Mouse (Mus musculus): Measurements from ENCODE around the gene Camkmt. TPM values are rescaled to one million over a fixed set of nuclear protein-coding genes. Genes with fewer than 3 reads are reported as not detected.
A peak's percentile ranks its signal among the peaks of the same experiment; 100 is the strongest.

Camkmt gene
- polyA plus RNA-seq, 1 experiment from 2014 or later: 11.4 TPM

- no peak overlapping the region for H3K4me2 ChIP-seq (ENCODE audit: low read depth, severe bottlenecking)
- H3K36me3 ChIP-seq (ENCODE audit: control insufficient read depth, insufficient read depth, low read length): no peaks in the 10 kb centered on the region
- H3K4me3 ChIP-seq (ENCODE audit: low read depth, low read length): no peak overlapping the region
Observed at GRCm38 (mm10) chr17:85190128-85190435, 99.7 kb downstream of the Camkmt start.

GRCm38 (mm10) chr17:85193294-85193693 is 102.9 kb downstream of the Camkmt start:
- Histone ChIP-seq H3K27ac (replicated peaks; ENCODE audit: low read depth, low read length) (no peak overlapping the region), H3K9ac (ENCODE audit: low read length) (no peak overlapping the region), H3K4me2 (ENCODE audit: low read depth, severe bottlenecking) (no peak overlapping the region), H3K4me3 (ENCODE audit: low read depth, low read length) (no peak overlapping the region), H3K4me1 (ENCODE audit: control insufficient read depth, insufficient read depth, low read length) (no peaks in the 10 kb centered on the region), H3K36me3 (ENCODE audit: control insufficient read depth, insufficient read depth, low read length) (no peaks in the 10 kb centered on the region), H3K27me3 (ENCODE audit: control insufficient read depth, insufficient read depth, low read length) (no peaks in the 10 kb centered on the region), H3K9me3 (ENCODE audit: control insufficient read depth, low read length) (no peaks in the 10 kb centered on the region; the same call in 1 of the 2 replicates)
- ATAC-seq (ENCODE audit: insufficient number of reproducible peaks, low FRiP score, low TSS enrichment, low read depth) (no peak), DNase-seq (ENCODE audit: low spot score) (no peak)
- 70% methylated on average over 11 of the region's 11 CpGs for WGBS

More at GRCm38 (mm10) chr17:85190128-85190435, 99.7 kb downstream of the Camkmt start:
- no peak for ATAC-seq (ENCODE audit: insufficient number of reproducible peaks, low FRiP score, low TSS enrichment, low read depth)
- DNase-seq (ENCODE audit: low spot score): no peak
- WGBS: 15% methylated on average over 7 of the region's 7 CpGs
- Histone ChIP-seq H3K27me3 (ENCODE audit: control insufficient read depth, insufficient read depth, low read length) (no peaks in the 10 kb centered on the region), H3K9me3 (ENCODE audit: control insufficient read depth, low read length) (no peaks in the 10 kb centered on the region), H3K27ac (replicated peaks; ENCODE audit: low read depth, low read length) (no peak overlapping the region), H3K9ac (ENCODE audit: low read length) (no peak overlapping the region), H3K4me1 (ENCODE audit: control insufficient read depth, insufficient read depth, low read length) (no peaks in the 10 kb centered on the region)

GRCm38 (mm10) chr17:85198781-85199180 is 108.4 kb downstream of the Camkmt start:
- no peak for ATAC-seq (ENCODE audit: insufficient number of reproducible peaks, low FRiP score, low TSS enrichment, low read depth)
- H3K9me3 ChIP-seq (ENCODE audit: control insufficient read depth, low read length): no peaks in the 10 kb centered on the region; the same call in 1 of the 2 replicates
- no peaks in the 10 kb centered on the region for H3K4me1 ChIP-seq (ENCODE audit: control insufficient read depth, insufficient read depth, low read length)
- no peak overlapping the region for H3K27ac ChIP-seq (replicated peaks; ENCODE audit: low read depth, low read length)
- no peaks in the 10 kb centered on the region for H3K27me3 ChIP-seq (ENCODE audit: control insufficient read depth, insufficient read depth, low read length)
- 91% methylated on average over 15 of the region's 15 CpGs for WGBS
- H3K9ac ChIP-seq (ENCODE audit: low read length): no peak overlapping the region
- no peak overlapping the region for H3K4me2 ChIP-seq (ENCODE audit: low read depth, severe bottlenecking)
- H3K36me3 ChIP-seq (ENCODE audit: control insufficient read depth, insufficient read depth, low read length): no peaks in the 10 kb centered on the region
- no peak for DNase-seq (ENCODE audit: low spot score)
- no peak overlapping the region for H3K4me3 ChIP-seq (ENCODE audit: low read depth, low read length)

GRCm38 (mm10) chr17:85199321-85199720 is 109.0 kb downstream of the Camkmt start:
- H3K9ac ChIP-seq (ENCODE audit: low read length): no peak overlapping the region
- no peak overlapping the region for H3K4me3 ChIP-seq (ENCODE audit: low read depth, low read length)
- H3K4me1 ChIP-seq (ENCODE audit: control insufficient read depth, insufficient read depth, low read length): no peaks in the 10 kb centered on the region
- ATAC-seq (ENCODE audit: insufficient number of reproducible peaks, low FRiP score, low TSS enrichment, low read depth) (no peak), DNase-seq (ENCODE audit: low spot score) (no peak)
- H3K4me2 ChIP-seq (ENCODE audit: low read depth, severe bottlenecking): no peak overlapping the region
- 89% methylated on average over 11 of the region's 11 CpGs for WGBS
- no peaks in the 10 kb centered on the region for H3K27me3 ChIP-seq (ENCODE audit: control insufficient read depth, insufficient read depth, low read length)
- H3K9me3 ChIP-seq (ENCODE audit: control insufficient read depth, low read length): no peaks in the 10 kb centered on the region; the same call in 1 of the 2 replicates
- H3K27ac ChIP-seq (replicated peaks; ENCODE audit: low read depth, low read length): no peak overlapping the region
- H3K36me3 ChIP-seq (ENCODE audit: control insufficient read depth, insufficient read depth, low read length): no peaks in the 10 kb centered on the region

GRCm38 (mm10) chr17:85218054-85218453 is 127.7 kb downstream of the Camkmt start:
- ATAC-seq (ENCODE audit: insufficient number of reproducible peaks, low FRiP score, low TSS enrichment, low read depth) (no peak), DNase-seq (ENCODE audit: low spot score) (no peak)
- Histone ChIP-seq H3K27me3 (ENCODE audit: control insufficient read depth, insufficient read depth, low read length) (no peaks in the 10 kb centered on the region), H3K4me3 (ENCODE audit: low read depth, low read length) (no peak overlapping the region), H3K9me3 (ENCODE audit: control insufficient read depth, low read length) (no peaks in the 10 kb centered on the region), H3K27ac (replicated peaks; ENCODE audit: low read depth, low read length) (no peak overlapping the region), H3K4me2 (ENCODE audit: low read depth, severe bottlenecking) (no peak overlapping the region), H3K9ac (ENCODE audit: low read length) (no peak overlapping the region), H3K4me1 (ENCODE audit: control insufficient read depth, insufficient read depth, low read length) (no peaks in the 10 kb centered on the region), H3K36me3 (ENCODE audit: control insufficient read depth, insufficient read depth, low read length) (no peaks in the 10 kb centered on the region)
- WGBS: 81% methylated on average over 5 of the region's 5 CpGs

GRCm38 (mm10) chr17:85242109-85242508 is 151.8 kb downstream of the Camkmt start:
- H3K4me2 ChIP-seq (ENCODE audit: low read depth, severe bottlenecking): no peak overlapping the region
- no peak for DNase-seq (ENCODE audit: low spot score)
- 83% methylated on average over 7 of the region's 7 CpGs for WGBS

GRCm38 (mm10) chr17:85248962-85249361 is 158.6 kb downstream of the Camkmt start:
- no peak overlapping the region for H3K4me3 ChIP-seq (ENCODE audit: low read depth, low read length)
- H3K9ac ChIP-seq (ENCODE audit: low read length): no peak overlapping the region
- no peaks in the 10 kb centered on the region for H3K36me3 ChIP-seq (ENCODE audit: control insufficient read depth, insufficient read depth, low read length)
- no peak for ATAC-seq (ENCODE audit: insufficient number of reproducible peaks, low FRiP score, low TSS enrichment, low read depth)
- no peaks in the 10 kb centered on the region for H3K4me1 ChIP-seq (ENCODE audit: control insufficient read depth, insufficient read depth, low read length)
- WGBS: 80% methylated on average over 5 of the region's 5 CpGs
- DNase-seq (ENCODE audit: low spot score): no peak
- no peaks in the 10 kb centered on the region for H3K9me3 ChIP-seq (ENCODE audit: control insufficient read depth, low read length)
- no peaks in the 10 kb centered on the region for H3K27me3 ChIP-seq (ENCODE audit: control insufficient read depth, insufficient read depth, low read length)
- no peak overlapping the region for H3K27ac ChIP-seq (replicated peaks; ENCODE audit: low read depth, low read length)
- H3K4me2 ChIP-seq (ENCODE audit: low read depth, severe bottlenecking): no peak overlapping the region

More at GRCm38 (mm10) chr17:85242109-85242508, 151.8 kb downstream of the Camkmt start:
- no peak overlapping the region for H3K9ac ChIP-seq (ENCODE audit: low read length)
- H3K36me3 ChIP-seq (ENCODE audit: control insufficient read depth, insufficient read depth, low read length): no peaks in the 10 kb centered on the region
- H3K4me1 ChIP-seq (ENCODE audit: control insufficient read depth, insufficient read depth, low read length): no peaks in the 10 kb centered on the region
- no peak for ATAC-seq (ENCODE audit: insufficient number of reproducible peaks, low FRiP score, low TSS enrichment, low read depth)
- H3K27me3 ChIP-seq (ENCODE audit: control insufficient read depth, insufficient read depth, low read length): no peaks in the 10 kb centered on the region
- H3K4me3 ChIP-seq (ENCODE audit: low read depth, low read length): no peak overlapping the region
- no peak overlapping the region for H3K27ac ChIP-seq (replicated peaks; ENCODE audit: low read depth, low read length)
- no peaks in the 10 kb centered on the region for H3K9me3 ChIP-seq (ENCODE audit: control insufficient read depth, low read length)

- no peak overlapping the region for H3K4me3 ChIP-seq (ENCODE audit: low read depth, low read length)
- no peak overlapping the region for H3K9ac ChIP-seq (ENCODE audit: low read length)
- no peaks in the 10 kb centered on the region for H3K4me1 ChIP-seq (ENCODE audit: control insufficient read depth, insufficient read depth, low read length)
- no peak overlapping the region for H3K27ac ChIP-seq (replicated peaks; ENCODE audit: low read depth, low read length)
- H3K27me3 ChIP-seq (ENCODE audit: control insufficient read depth, insufficient read depth, low read length): no peaks in the 10 kb centered on the region
- H3K36me3 ChIP-seq (ENCODE audit: control insufficient read depth, insufficient read depth, low read length): no peaks in the 10 kb centered on the region
- DNase-seq (ENCODE audit: low spot score) (no peak), ATAC-seq (ENCODE audit: insufficient number of reproducible peaks, low FRiP score, low TSS enrichment, low read depth) (no peak)
- WGBS: 54% methylated on average over 7 of the region's 7 CpGs
- no peak overlapping the region for H3K4me2 ChIP-seq (ENCODE audit: low read depth, severe bottlenecking)
- H3K9me3 ChIP-seq (ENCODE audit: control insufficient read depth, low read length): no peaks in the 10 kb centered on the region
Observed at GRCm38 (mm10) chr17:85249744-85250143, 159.4 kb downstream of the Camkmt start.

- H3K27ac ChIP-seq (replicated peaks; ENCODE audit: low read depth, low read length): no peak overlapping the region
- no peaks in the 10 kb centered on the region for H3K27me3 ChIP-seq (ENCODE audit: control insufficient read depth, insufficient read depth, low read length)
- DNase-seq (ENCODE audit: low spot score): peak; percentile 28
- no peaks in the 10 kb centered on the region for H3K4me1 ChIP-seq (ENCODE audit: control insufficient read depth, insufficient read depth, low read length)
- WGBS: 19% methylated on average over 9 of the region's 9 CpGs
- no peak for ATAC-seq (ENCODE audit: insufficient number of reproducible peaks, low FRiP score, low TSS enrichment, low read depth)
- 0 out of 2 replicates have a peak overlapping the region, but pooled peaks have one; percentile 1 for H3K4me2 ChIP-seq (ENCODE audit: low read depth, severe bottlenecking)
- no peak overlapping the region for H3K9ac ChIP-seq (ENCODE audit: low read length)
- H3K9me3 ChIP-seq (ENCODE audit: control insufficient read depth, low read length): no peaks in the 10 kb centered on the region
- H3K36me3 ChIP-seq (ENCODE audit: control insufficient read depth, insufficient read depth, low read length): no peaks in the 10 kb centered on the region
- H3K4me3 ChIP-seq (ENCODE audit: low read depth, low read length): no peak overlapping the region
Observed at GRCm38 (mm10) chr17:85256930-85257329, 166.6 kb downstream of the Camkmt start.

Data from limb, embryonic 11.5 days (tissue).